Mouse (Mus musculus) liver, embryonic 11.5 days (tissue): Measurements from ENCODE around the gene Slc35e4. TPM values are rescaled to one million over a fixed set of nuclear protein-coding genes. Genes with fewer than 3 reads are reported as not detected.
"Not testable (repeated sequence)": the region's sequence is repeated elsewhere in the genome, so short reads cannot be mapped to it uniquely, and the experiment has no call there.

Source experiments
- ATAC-seq: fragments of 200-750 bp; cut with Nextera tagmentation; replicated peaks from 2 replicates; pipeline ENCODE4 v1.8.0; 2017; ENCODE audit warnings: moderate number of reproducible peaks, mild to moderate bottlenecking, moderate TSS enrichment, moderate library complexity; ENCODE audit not compliant: low FRiP score
- DNase-seq: peaks from one replicate; pipeline ENCODE4 v3.0.0-alpha.2; 2017; ENCODE audit warnings: low spot score
- H3K27ac ChIP-seq: fragments of 300-500 bp; sonication (generic); 2 replicates; pipeline ENCODE4 v1.5.1; 2014; ENCODE audit warnings: mild to moderate bottlenecking, low read depth, low read length, control low read depth
- H3K27me3 ChIP-seq: fragments of 300-500 bp; sonication (generic); replicated peaks from 2 replicates; pipeline ENCODE4 v1.6.1; 2014; ENCODE audit warnings: low read length, mixed read lengths; ENCODE audit not compliant: control insufficient read depth, insufficient read depth
- H3K36me3 ChIP-seq: fragments of 300-500 bp; sonication (generic); 2 replicates; pipeline ENCODE4 v1.6.1; 2014; ENCODE audit warnings: mild to moderate bottlenecking, low read length, moderate library complexity, mixed read lengths; ENCODE audit not compliant: control insufficient read depth, insufficient read depth
- H3K4me1 ChIP-seq: fragments of 300-500 bp; sonication (generic); replicated peaks from 2 replicates; pipeline ENCODE4 v1.6.1; 2014; ENCODE audit warnings: low read length, mixed read lengths; ENCODE audit not compliant: control insufficient read depth, insufficient read depth
- H3K4me2 ChIP-seq: fragments of 300-500 bp; sonication (generic); 2 replicates; pipeline ENCODE4 v1.6.1; 2014; ENCODE audit warnings: mild to moderate bottlenecking, control low read depth, moderate library complexity
- H3K4me3 ChIP-seq: fragments of 300-500 bp; sonication (generic); 2 replicates; pipeline ENCODE4 v1.5.1; 2014; ENCODE audit warnings: low read depth, low read length, control low read depth
- H3K9ac ChIP-seq: fragments of 300-500 bp; sonication (generic); 2 replicates; pipeline ENCODE4 v1.6.1; 2014; ENCODE audit warnings: low read depth, low read length, control low read depth
- H3K9me3 ChIP-seq: fragments of 300-500 bp; sonication (generic); 2 replicates; pipeline ENCODE4 v1.6.1; 2016; ENCODE audit warnings: low read length, inconsistent platforms, mixed read lengths; ENCODE audit not compliant: control insufficient read depth
- WGBS: fragments of 180-500 bp; shearing (Covaris S2); extraction: QIAGEN DNeasy Blood & Tissue Kit; methylation state at CpG from one replicate; pipeline ENCODE4 v1.1.7; 2014; 5-methylcytosine and 5-hydroxymethylcytosine counted together
- polyA plus RNA-seq: library from polyadenylated mRNA; unstranded; fragments of >200 nt; fragmentation: Nextera tagmentation; extraction: Ambion mirVana; gene quantifications from 2 replicates; pipeline ENCODE4 v1.2.1, GENCODE M21; 2014

The Slc35e4 gene
- 0.97 and 1.4 TPM in 2 replicates for polyA plus RNA-seq

DNA sequence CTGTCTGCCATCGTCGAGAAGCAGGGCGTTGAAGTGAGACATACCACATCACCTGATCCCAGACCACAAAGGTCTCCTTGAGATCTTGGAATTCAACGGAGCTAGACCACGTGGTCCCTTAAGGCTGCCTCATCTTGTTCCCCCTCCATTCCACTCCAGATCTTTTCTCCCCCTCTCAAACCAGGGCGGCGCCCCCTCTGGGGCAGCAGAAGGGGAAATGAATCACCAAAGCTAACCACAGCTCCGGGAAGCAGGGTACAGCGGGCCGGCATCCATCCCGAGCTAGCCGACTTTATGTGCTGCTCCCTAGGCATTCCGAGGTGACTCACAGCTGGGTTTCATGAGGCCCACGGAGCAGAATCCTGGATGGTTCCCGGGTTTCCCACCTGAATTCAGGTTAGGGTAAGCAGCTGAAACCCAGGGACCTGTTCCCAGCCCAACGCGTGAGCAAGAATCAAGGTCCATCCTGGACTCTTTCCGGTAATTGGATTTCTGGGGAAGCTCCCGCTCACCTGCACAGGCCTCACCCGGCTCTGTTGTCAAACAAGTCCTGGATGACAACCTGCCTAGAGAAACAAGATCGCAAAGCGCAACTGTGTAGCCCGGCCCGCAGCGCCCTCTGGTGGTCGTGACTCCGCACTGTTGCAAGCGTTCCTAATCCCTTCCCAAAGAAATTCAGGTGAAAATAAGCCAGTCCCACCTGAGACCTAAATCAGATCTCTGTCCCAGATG is at the start of gene Slc35e4:
Gene Slc35e4, minus strand, starts transcription at position 556 of the 732 bp plus-strand sequence.
- Histone ChIP-seq H3K4me2 (peak within 1 kb of the TSS; percentile 96), H3K9me3 (no peaks in the 10 kb centered on the region), H3K9ac (peak within 1 kb of the TSS; percentile 50), H3K36me3 (no peaks in the 10 kb centered on the region), H3K4me1 (peaks cover 15% of the 10 kb centered on the region), H3K4me3 (peak within 1 kb of the TSS; percentile 63), H3K27me3 (peaks cover 20% of the 10 kb centered on the region), H3K27ac (no peak within 1 kb of the TSS)
- DNase-seq (peak; percentile 84), ATAC-seq (peak; percentile 62)
- under 1% methylated on average over 28 of the region's 28 CpGs for WGBS

DNA sequence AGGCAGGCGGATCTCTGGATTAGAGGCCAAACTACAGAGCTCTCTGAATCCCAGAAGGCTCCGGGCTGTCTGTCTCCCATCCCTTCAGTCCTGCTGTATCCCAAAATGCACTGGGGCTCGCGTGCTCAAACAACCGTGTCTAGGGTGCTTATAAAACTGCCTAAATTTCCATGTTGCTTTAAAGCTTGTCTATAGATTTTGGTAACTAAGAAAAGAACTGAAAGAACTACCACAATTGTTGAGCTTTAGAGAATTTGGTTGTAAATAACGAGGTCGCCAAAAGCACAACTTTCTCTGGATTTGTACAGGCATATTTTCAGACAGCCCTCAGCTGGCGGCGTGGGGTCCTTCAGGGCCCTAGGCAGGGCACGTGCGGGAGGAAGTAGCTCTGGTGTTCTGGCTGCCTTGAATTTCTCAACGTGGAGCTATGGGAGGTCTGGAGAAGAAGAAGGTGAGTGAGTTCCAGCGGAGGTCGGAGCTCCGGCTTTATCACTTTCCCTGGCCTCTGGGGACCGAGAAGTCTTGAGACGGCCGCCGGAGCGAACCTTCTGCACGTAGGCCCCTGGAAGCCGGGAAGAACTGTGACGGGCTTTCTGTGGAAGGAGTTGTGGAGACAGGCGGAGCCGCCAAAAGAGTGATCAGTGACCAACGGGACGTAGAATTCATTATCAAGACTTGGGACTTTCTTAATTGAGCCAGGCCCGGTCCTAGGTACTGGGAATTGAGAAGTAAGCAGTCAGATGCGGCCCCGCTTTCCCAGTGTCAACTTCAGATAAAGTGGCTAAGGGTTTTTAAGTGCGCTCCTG is 49.3 kb upstream of the Slc35e4 start, which contains the start of gene Pes1:
Gene Pes1, plus strand, starts transcription at position 366 of the 806 bp plus-strand sequence.
- H3K4me1 ChIP-seq = peaks cover 12% of the 10 kb centered on the region
- WGBS = under 1% methylated on average over 31 of the region's 31 CpGs
- peak; percentile 93 for ATAC-seq

DNA sequence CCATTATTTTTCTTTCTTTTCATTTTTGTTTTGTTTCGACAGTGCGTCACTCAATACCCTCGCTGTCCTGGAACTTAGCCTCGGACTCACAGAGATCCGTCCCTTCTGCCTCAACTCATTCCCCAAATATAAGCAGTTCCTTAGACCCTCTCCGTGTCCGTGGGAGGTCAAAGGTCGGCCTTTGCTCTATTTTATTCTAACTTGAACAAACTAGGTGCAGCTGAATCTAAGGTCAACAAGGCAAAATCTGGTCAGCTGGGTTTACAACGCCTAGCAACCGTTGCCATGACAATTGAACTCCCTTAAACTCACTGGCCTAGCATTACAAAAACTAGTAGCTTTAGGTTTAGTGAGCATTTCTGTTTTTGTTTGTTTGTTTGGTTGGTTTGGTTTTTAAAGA is 48.7 kb upstream of the Slc35e4 start:
- peak overlapping the region; percentile 87 for H3K4me2 ChIP-seq
- peaks cover 12% of the 10 kb centered on the region for H3K4me1 ChIP-seq
- WGBS = 74% methylated on average over 10 of the region's 10 CpGs
- DNase-seq (no peak), ATAC-seq (no peak; the same call in 1 of the 2 replicates)
- H3K27me3 ChIP-seq = no peaks in the 10 kb centered on the region
- H3K9me3 ChIP-seq = no peaks in the 10 kb centered on the region
- peak overlapping the region; percentile 81 for H3K4me3 ChIP-seq
- H3K9ac ChIP-seq = peak overlapping the region; percentile 88
- H3K27ac ChIP-seq = peak overlapping the region; percentile 44; the same call in 1 of the 2 replicates
- peaks cover 3% of the 10 kb centered on the region; the same call in 1 of the 2 replicates for H3K36me3 ChIP-seq

More for the DNA sequence above, 49.3 kb upstream of the Slc35e4 start, which contains the start of gene Pes1:
- Histone ChIP-seq H3K9me3 (no peaks in the 10 kb centered on the region), H3K27ac (peak within 1 kb of the TSS; percentile 44), H3K4me3 (peak within 1 kb of the TSS; percentile 81), H3K4me2 (peak within 1 kb of the TSS; percentile 87), H3K27me3 (no peaks in the 10 kb centered on the region), H3K36me3 (peaks cover 6% of the 10 kb centered on the region; the same call in 1 of the 2 replicates), H3K9ac (peak within 1 kb of the TSS; percentile 88)
- DNase-seq = peak; percentile 82

DNA sequence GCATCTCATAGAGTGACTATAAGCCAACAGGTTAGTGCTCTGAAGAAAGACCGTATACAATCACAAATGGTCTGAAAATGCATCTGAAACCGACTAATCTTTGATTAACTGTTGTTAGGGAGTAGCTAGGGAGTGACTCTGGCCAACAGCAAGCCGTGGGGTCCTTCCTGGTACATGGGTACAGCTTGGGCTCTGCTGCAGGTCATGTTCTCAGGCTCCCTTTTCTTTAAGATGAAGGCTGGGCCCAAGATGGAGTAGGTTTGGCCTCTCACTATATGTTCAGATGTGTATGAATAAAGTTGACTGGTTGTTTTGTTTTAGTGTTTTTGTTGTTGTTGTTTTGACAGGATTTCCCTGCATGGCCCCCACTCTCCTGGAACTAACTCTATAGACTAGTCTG is 47.3 kb upstream of the Slc35e4 start:
- ATAC-seq (no peak), DNase-seq (no peak)
- Histone ChIP-seq H3K27ac (no peak overlapping the region), H3K4me3 (no peak overlapping the region), H3K9ac (no peak overlapping the region), H3K4me1 (peaks cover 12% of the 10 kb centered on the region), H3K27me3 (no peaks in the 10 kb centered on the region), H3K4me2 (no peak overlapping the region), H3K9me3 (no peaks in the 10 kb centered on the region), H3K36me3 (no peaks in the 10 kb centered on the region)
- 77% methylated on average over 3 of the region's 3 CpGs for WGBS

DNA sequence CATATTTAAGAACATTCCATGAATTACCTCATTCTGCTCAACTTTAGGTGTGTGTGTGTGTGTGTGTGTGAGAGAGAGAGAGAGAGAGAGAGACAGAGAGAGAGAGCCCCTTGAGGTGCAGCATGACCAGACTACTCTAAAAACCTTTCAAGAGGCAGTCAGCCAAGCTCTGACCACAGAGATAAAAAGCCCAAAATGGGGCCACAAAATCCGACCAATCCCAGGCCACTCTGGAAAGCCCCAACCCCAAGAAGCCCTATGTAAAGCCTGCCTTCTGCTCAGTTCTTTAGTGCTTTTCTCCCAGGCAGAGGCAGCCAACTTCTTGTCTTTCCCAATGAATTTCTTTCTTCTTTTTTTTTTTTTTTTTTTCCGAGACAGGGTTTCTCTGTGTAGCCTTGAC is 46.4 kb upstream of the Slc35e4 start:
- H3K9me3 ChIP-seq = no peaks in the 10 kb centered on the region
- no peak overlapping the region for H3K4me3 ChIP-seq
- DNase-seq = no peak
- H3K36me3 ChIP-seq = no peaks in the 10 kb centered on the region
- no peak overlapping the region for H3K9ac ChIP-seq
- H3K4me1 ChIP-seq = peaks cover 8% of the 10 kb centered on the region
- no peak overlapping the region for H3K4me2 ChIP-seq
- no peak overlapping the region for H3K27ac ChIP-seq
- no peaks in the 10 kb centered on the region for H3K27me3 ChIP-seq
- 32% methylated on average over 2 of the region's 2 CpGs for WGBS
- no peak for ATAC-seq

DNA sequence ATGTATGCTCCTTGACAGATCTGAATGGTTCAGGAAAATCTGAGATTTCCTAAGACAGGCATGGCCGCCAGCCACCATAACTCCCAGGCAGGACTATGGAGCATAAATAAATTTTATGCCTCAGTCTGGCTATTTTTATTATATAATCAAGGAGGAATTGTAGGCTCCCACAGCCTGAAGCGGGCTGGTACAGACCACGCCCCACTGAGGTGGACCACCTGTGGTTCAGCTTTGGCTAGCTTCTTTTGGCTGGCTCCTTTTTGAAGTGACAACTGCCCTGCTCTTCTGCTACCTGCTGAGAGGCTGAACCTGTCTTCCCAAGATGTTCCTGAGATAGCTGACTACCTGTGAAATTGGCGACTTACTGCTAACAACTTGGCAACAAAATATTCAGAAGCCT is 40.9 kb upstream of the Slc35e4 start:
- H3K9ac ChIP-seq, H3K4me1 ChIP-seq, H3K4me3 ChIP-seq, ATAC-seq, DNase-seq, H3K36me3 ChIP-seq, H3K27me3 ChIP-seq, H3K9me3 ChIP-seq, H3K27ac ChIP-seq, H3K4me2 ChIP-seq: not testable (repeated sequence)
- 72% methylated on average over 4 of the region's 4 CpGs for WGBS

DNA sequence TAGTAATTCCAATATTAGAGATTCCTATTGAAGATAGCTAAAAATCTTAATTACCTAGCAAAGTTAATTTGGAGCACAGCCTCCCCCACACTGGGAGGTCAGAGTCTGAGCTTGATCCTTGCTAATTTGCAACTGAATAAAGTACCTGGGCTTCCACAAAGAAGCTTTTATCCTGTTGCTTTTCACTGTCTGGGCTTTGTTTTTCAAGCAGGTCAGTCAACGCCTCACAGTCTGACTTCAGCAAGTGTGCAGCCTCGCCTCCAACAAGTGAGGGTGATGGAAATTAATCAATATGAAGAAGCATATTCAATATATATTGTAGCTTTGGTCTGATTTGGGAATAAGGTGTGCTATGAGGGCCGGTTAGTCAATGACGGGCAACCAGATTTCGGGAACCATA is 40.4 kb upstream of the Slc35e4 start:
- 78% methylated on average over 5 of the region's 5 CpGs for WGBS
- ATAC-seq = not testable (repeated sequence)

DNA sequence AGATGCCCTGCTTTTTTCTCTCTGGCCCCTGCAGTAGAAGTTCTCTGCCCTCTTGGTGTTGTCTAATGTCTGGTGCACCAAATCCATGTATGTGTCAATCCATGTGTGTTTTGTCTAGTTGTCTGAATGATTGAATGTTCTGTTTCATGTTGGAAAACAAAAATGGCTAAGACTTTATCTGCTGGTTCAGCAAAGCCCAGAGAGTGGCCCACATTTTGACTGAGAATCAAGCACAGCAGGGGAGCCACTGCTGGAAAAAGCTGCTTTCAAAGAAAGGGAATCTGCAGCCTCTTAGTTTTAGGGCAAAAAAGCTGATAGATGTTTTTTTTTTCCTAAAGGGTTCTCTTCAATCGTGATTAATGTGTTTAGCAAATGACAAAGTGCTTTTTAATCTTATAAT is 31.9 kb upstream of the Slc35e4 start:
- Histone ChIP-seq H3K4me1 (no peaks in the 10 kb centered on the region), H3K27me3 (no peaks in the 10 kb centered on the region), H3K4me3 (no peak overlapping the region), H3K9ac (no peak overlapping the region), H3K36me3 (no peaks in the 10 kb centered on the region), H3K4me2 (no peak overlapping the region), H3K9me3 (no peaks in the 10 kb centered on the region), H3K27ac (no peak overlapping the region)
- DNase-seq = no peak
- 15% methylated on average over 1 of the region's 1 CpGs for WGBS
- no peak for ATAC-seq

More for the DNA sequence above, 40.4 kb upstream of the Slc35e4 start:
- H3K4me1 ChIP-seq, DNase-seq, H3K27ac ChIP-seq, H3K36me3 ChIP-seq, H3K27me3 ChIP-seq, H3K9ac ChIP-seq, H3K9me3 ChIP-seq, H3K4me3 ChIP-seq, H3K4me2 ChIP-seq: not testable (repeated sequence)
